Mouse (Mus musculus): Measurements from ENCODE around the gene Rars. TPM values are rescaled to one million over a fixed set of nuclear protein-coding genes. Genes with fewer than 3 reads are reported as not detected.
A peak's percentile ranks its signal among the peaks of the same experiment; 100 is the strongest.

Rars gene
- polyA plus RNA-seq (2014; fragmentation: Nextera tagmentation; extraction: Ambion mirVana) = 115 and 116 TPM in 2 replicates

DNA sequence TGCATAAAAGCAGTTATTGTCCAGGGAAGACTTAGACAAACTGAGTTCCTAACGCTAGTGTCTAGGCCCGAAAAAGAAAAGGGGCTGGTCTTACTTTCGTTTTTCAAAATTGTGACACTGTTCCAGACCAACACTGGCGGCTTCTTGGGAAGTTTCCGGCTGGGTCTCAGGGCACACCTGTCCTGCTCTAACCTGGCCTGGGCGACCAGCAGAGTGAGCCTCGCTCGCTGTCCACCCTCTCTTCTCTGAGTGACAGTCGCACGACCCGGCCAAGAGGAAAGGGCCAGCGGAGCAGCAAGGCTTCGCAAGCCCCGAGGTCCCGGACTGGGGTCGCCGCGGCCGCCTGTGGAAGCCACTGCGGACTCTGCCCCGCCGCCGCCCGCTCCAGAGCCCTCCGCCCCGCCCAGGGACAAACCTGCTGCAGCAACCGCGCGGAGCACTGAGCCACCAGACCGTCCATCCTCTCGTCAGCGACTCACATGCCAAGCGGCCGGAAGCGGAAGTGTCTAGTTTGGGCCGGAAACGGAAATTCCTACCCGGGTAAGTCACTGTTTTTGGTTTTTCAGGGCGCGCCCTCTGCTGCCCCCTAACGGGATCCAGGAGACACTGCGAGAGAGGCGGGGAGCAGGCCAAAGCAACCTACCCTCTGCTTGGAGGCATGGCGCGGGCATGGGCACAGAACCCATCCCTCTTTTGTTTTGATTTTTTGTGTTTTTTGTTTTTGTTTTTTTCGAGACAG, at the start of gene Rars:
TSS of gene Rars (minus strand) at position 485 of the 739 bp plus-strand sequence.
- H3K4me2 ChIP-seq (ENCODE audit: low read depth) = peak within 1 kb of the TSS; percentile 67
- peaks cover 8% of the 10 kb centered on the region for H3K4me1 ChIP-seq (ENCODE audit: control insufficient read depth, insufficient read depth, low read length)
- DNase-seq (ENCODE audit: low spot score) = peak; percentile 91
- H3K36me3 ChIP-seq (ENCODE audit: control insufficient read depth, insufficient read depth, low read length) = peaks cover 2% of the 10 kb centered on the region; the same call in 1 of the 2 replicates
- H3K27ac ChIP-seq (ENCODE audit: low read depth, low read length) = no peak within 1 kb of the TSS
- H3K9ac ChIP-seq (ENCODE audit: low read length) = peak within 1 kb of the TSS; percentile 80
- ATAC-seq (ENCODE audit: insufficient read depth, low FRiP score, low TSS enrichment) = peak; percentile 59
- peak within 1 kb of the TSS; percentile 90 for H3K4me3 ChIP-seq (ENCODE audit: low read depth, low read length)
- H3K27me3 ChIP-seq (ENCODE audit: control insufficient read depth, insufficient read depth, low read length) = no peaks in the 10 kb centered on the region
- 3% methylated on average over 46 of the region's 46 CpGs for WGBS
- no peaks in the 10 kb centered on the region for H3K9me3 ChIP-seq (ENCODE audit: control insufficient read depth, low read length)

- H3K36me3 ChIP-seq (ENCODE audit: control insufficient read depth, insufficient read depth, low read length) = no peaks in the 10 kb centered on the region
These were observed 48.5 kb upstream of the Rars start for GRCm38 (mm10) chr11:35882777-35883176.

GRCm38 (mm10) chr11:35878559-35878897, 44.2 kb upstream of the Rars start:
- Histone ChIP-seq H3K4me3 (ENCODE audit: low read depth, low read length) (no peak overlapping the region), H3K27me3 (ENCODE audit: control insufficient read depth, insufficient read depth, low read length) (no peaks in the 10 kb centered on the region), H3K4me1 (ENCODE audit: control insufficient read depth, insufficient read depth, low read length) (peaks cover 4% of the 10 kb centered on the region), H3K9ac (ENCODE audit: low read length) (no peak overlapping the region), H3K27ac (ENCODE audit: low read depth, low read length) (no peak overlapping the region; the same call in 1 of the 2 replicates), H3K4me2 (ENCODE audit: low read depth) (no peak overlapping the region), H3K9me3 (ENCODE audit: control insufficient read depth, low read length) (no peaks in the 10 kb centered on the region), H3K36me3 (ENCODE audit: control insufficient read depth, insufficient read depth, low read length) (no peaks in the 10 kb centered on the region)
- WGBS = 52% methylated on average over 4 of the region's 4 CpGs
- ATAC-seq (ENCODE audit: insufficient read depth, low FRiP score, low TSS enrichment) (no peak), DNase-seq (ENCODE audit: low spot score) (no peak)

More at GRCm38 (mm10) chr11:35882777-35883176, 48.5 kb upstream of the Rars start:
- Histone ChIP-seq H3K4me1 (ENCODE audit: control insufficient read depth, insufficient read depth, low read length) (peaks cover 3% of the 10 kb centered on the region), H3K27ac (ENCODE audit: low read depth, low read length) (no peak overlapping the region), H3K4me2 (ENCODE audit: low read depth) (no peak overlapping the region), H3K4me3 (ENCODE audit: low read depth, low read length) (no peak overlapping the region), H3K9me3 (ENCODE audit: control insufficient read depth, low read length) (no peaks in the 10 kb centered on the region), H3K27me3 (ENCODE audit: control insufficient read depth, insufficient read depth, low read length) (no peaks in the 10 kb centered on the region), H3K9ac (ENCODE audit: low read length) (no peak overlapping the region)
- DNase-seq (ENCODE audit: low spot score) (no peak), ATAC-seq (ENCODE audit: insufficient read depth, low FRiP score, low TSS enrichment) (no peak)
- WGBS = 93% methylated on average over 6 of the region's 6 CpGs

DNA sequence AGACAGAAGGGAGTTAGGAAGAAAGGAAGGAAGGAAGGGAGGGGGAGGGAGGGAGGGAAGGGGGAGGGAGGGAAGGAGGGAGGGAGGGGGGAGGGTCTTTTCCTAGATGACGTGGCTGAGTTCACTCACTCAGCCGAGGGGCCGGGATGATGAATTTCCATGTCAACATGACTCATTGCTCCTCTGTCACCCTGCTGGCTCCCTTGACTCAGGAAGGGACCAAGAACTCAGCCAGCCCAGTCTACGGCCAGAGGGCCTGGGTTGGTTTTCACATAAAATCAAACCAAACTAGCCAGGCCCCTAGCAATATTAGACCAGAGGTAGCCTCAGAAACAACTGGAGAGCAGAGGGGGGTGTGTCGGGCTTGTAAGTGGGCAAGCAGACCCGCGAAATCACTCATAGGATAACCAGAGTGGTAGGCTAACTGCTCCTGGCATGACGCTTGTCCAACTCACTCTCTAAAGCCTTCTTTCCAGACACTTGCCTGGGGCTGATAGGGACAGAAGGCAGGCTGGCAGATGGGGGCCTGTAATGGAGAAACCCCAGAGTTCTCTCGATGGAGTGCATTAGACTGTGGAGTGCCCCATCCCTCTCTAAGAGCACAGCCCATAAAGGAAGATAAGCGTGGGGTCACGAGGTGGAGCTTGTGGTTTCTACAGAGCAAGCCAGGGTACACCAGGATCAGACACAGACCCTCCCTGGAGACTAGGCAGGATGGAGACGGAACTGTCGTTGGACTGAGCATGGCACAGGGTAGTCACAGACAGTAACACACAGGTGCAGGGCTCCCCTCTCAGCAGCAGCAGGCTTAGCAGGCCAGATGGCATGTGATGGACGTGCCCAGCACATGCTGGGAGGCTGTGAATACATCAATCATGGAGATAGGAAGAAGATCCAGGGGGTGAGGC, 43.6 kb upstream of the Rars start:
- Histone ChIP-seq H3K9ac (ENCODE audit: low read length) (no peak overlapping the region), H3K27me3 (ENCODE audit: control insufficient read depth, insufficient read depth, low read length) (no peaks in the 10 kb centered on the region), H3K4me1 (ENCODE audit: control insufficient read depth, insufficient read depth, low read length) (peaks cover 4% of the 10 kb centered on the region), H3K9me3 (ENCODE audit: control insufficient read depth, low read length) (no peaks in the 10 kb centered on the region), H3K36me3 (ENCODE audit: control insufficient read depth, insufficient read depth, low read length) (no peaks in the 10 kb centered on the region), H3K4me2 (ENCODE audit: low read depth) (no peak overlapping the region), H3K4me3 (ENCODE audit: low read depth, low read length) (no peak overlapping the region), H3K27ac (ENCODE audit: low read depth, low read length) (peak overlapping the region; percentile 53; the same call in 1 of the 2 replicates)
- ATAC-seq (ENCODE audit: insufficient read depth, low FRiP score, low TSS enrichment) (peak; percentile 64), DNase-seq (ENCODE audit: low spot score) (no peak)
- WGBS = 54% methylated on average over 14 of the region's 14 CpGs

DNA sequence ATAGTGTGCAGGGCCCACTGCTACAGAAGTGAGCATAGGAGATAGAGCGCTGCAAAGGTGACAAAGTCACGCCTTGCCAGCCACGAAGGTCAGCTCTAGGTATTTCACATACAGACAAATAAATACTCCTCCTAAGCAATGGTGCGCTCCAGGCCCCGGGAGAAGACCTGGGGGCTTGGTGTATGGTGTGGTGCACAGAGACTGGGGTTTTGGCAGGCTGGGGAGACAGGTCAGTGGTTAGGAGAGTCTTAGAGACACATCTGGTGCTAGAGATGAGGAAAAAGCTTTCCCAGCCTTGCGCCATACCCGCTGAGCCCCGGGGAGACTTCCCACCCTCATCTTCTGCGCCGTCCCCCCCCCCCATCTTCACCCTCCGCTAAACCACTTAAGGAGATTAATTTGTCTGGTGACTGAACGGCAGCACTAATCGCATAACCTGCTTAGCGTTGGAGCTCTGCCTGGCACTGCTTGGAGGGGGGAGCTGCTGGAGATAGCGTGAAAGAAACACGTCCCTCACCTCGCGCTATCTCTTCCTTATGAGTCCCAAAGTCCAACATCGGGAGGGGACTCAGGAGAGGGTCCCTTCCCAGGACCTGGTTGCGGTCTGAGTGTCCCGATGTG, 39.4 kb upstream of the Rars start:
- Histone ChIP-seq H3K4me1 (ENCODE audit: control insufficient read depth, insufficient read depth, low read length) (peaks cover 4% of the 10 kb centered on the region), H3K9me3 (ENCODE audit: control insufficient read depth, low read length) (no peaks in the 10 kb centered on the region), H3K27ac (ENCODE audit: low read depth, low read length) (no peak overlapping the region), H3K4me2 (ENCODE audit: low read depth) (no peak overlapping the region), H3K27me3 (ENCODE audit: control insufficient read depth, insufficient read depth, low read length) (no peaks in the 10 kb centered on the region), H3K4me3 (ENCODE audit: low read depth, low read length) (no peak overlapping the region), H3K36me3 (ENCODE audit: control insufficient read depth, insufficient read depth, low read length) (no peaks in the 10 kb centered on the region), H3K9ac (ENCODE audit: low read length) (no peak overlapping the region)
- peak; percentile 51 for DNase-seq (ENCODE audit: low spot score)
- ATAC-seq (ENCODE audit: insufficient read depth, low FRiP score, low TSS enrichment) = peak; percentile 29; the same call in 1 of the 2 replicates
- 44% methylated on average over 21 of the region's 21 CpGs for WGBS

GRCm38 (mm10) chr11:35870961-35871360, 36.7 kb upstream of the Rars start:
- no peak for DNase-seq (ENCODE audit: low spot score)
- 87% methylated on average over 9 of the region's 9 CpGs for WGBS
- H3K4me1 ChIP-seq (ENCODE audit: control insufficient read depth, insufficient read depth, low read length) = peaks cover 6% of the 10 kb centered on the region
- no peak overlapping the region for H3K27ac ChIP-seq (ENCODE audit: low read depth, low read length)
- H3K36me3 ChIP-seq (ENCODE audit: control insufficient read depth, insufficient read depth, low read length) = no peaks in the 10 kb centered on the region
- H3K9me3 ChIP-seq (ENCODE audit: control insufficient read depth, low read length) = no peaks in the 10 kb centered on the region
- H3K4me3 ChIP-seq (ENCODE audit: low read depth, low read length) = no peak overlapping the region
- H3K27me3 ChIP-seq (ENCODE audit: control insufficient read depth, insufficient read depth, low read length) = no peaks in the 10 kb centered on the region
- ATAC-seq (ENCODE audit: insufficient read depth, low FRiP score, low TSS enrichment) = no peak
- no peak overlapping the region for H3K4me2 ChIP-seq (ENCODE audit: low read depth)
- no peak overlapping the region for H3K9ac ChIP-seq (ENCODE audit: low read length)

DNA sequence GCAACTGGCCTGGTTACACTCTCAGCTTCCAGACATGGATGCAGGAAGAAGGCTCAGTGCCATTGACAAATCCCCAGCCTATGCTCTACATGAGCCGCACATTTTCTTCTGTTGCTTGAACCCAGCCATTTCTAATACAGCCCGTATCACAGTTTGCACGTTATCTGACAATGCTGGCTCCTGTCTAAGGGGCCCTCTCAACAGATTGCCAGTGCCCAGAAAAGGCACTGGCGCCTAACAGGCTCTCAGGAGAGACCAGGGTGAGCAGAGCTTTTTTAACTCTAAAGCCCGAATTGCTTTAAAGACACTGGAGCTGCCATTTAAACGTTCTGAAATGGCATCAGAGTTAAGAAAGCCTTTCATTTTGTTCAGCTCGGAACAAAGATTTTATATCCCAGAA, 31.8 kb upstream of the Rars start:
- DNase-seq (ENCODE audit: low spot score) = no peak
- 61% methylated on average over 7 of the region's 7 CpGs for WGBS
- no peak for ATAC-seq (ENCODE audit: insufficient read depth, low FRiP score, low TSS enrichment)
- Histone ChIP-seq H3K27ac (ENCODE audit: low read depth, low read length) (peak overlapping the region; percentile 89), H3K4me1 (ENCODE audit: control insufficient read depth, insufficient read depth, low read length) (peaks cover 23% of the 10 kb centered on the region), H3K9me3 (ENCODE audit: control insufficient read depth, low read length) (no peaks in the 10 kb centered on the region), H3K9ac (ENCODE audit: low read length) (no peak overlapping the region), H3K27me3 (ENCODE audit: control insufficient read depth, insufficient read depth, low read length) (no peaks in the 10 kb centered on the region), H3K4me3 (ENCODE audit: low read depth, low read length) (no peak overlapping the region), H3K36me3 (ENCODE audit: control insufficient read depth, insufficient read depth, low read length) (no peaks in the 10 kb centered on the region), H3K4me2 (ENCODE audit: low read depth) (no peak overlapping the region)

GRCm38 (mm10) chr11:35864981-35865604, 30.8 kb upstream of the Rars start:
- ATAC-seq (ENCODE audit: insufficient read depth, low FRiP score, low TSS enrichment) (peak; percentile 94), DNase-seq (ENCODE audit: low spot score) (peak; percentile 84)
- H3K9ac ChIP-seq (ENCODE audit: low read length) = peak overlapping the region; percentile 3
- 20% methylated on average over 9 of the region's 9 CpGs for WGBS
- peaks cover 23% of the 10 kb centered on the region for H3K4me1 ChIP-seq (ENCODE audit: control insufficient read depth, insufficient read depth, low read length)
- peak overlapping the region; percentile 15; the same call in 1 of the 2 replicates for H3K4me2 ChIP-seq (ENCODE audit: low read depth)
- peak overlapping the region; percentile 89 for H3K27ac ChIP-seq (ENCODE audit: low read depth, low read length)
- H3K27me3 ChIP-seq (ENCODE audit: control insufficient read depth, insufficient read depth, low read length) = no peaks in the 10 kb centered on the region
- H3K9me3 ChIP-seq (ENCODE audit: control insufficient read depth, low read length) = no peaks in the 10 kb centered on the region
- H3K4me3 ChIP-seq (ENCODE audit: low read depth, low read length) = no peak overlapping the region
- H3K36me3 ChIP-seq (ENCODE audit: control insufficient read depth, insufficient read depth, low read length) = no peaks in the 10 kb centered on the region
